Mouse (Mus musculus) heart, embryonic 14.5 days (tissue): ENCODE data around the gene Kirrel3. TPM values are rescaled to one million over a fixed set of nuclear protein-coding genes. Genes with fewer than 3 reads are reported as not detected.
A peak's percentile ranks its signal among the peaks of the same experiment; 100 is the strongest.

Experiments
- ATAC-seq: fragments of 200-750 bp; cut with Nextera tagmentation; 2 replicates; pipeline ENCODE4 v1.8.0; 2017; ENCODE audit warnings: low read depth, moderate TSS enrichment; ENCODE audit not compliant: insufficient number of reproducible peaks, insufficient read depth, low FRiP score
- H3K27ac ChIP-seq, 2 experiments: fragments of 200-500 bp in 1 of 2; fragments of 300-500 bp in 1 of 2; sonication (generic) in 1 of 2; replicated peaks in 1 of 2; 2 replicates each; pipeline ENCODE4 v1.5.1; 2012 to 2014; ENCODE audit warnings: low read depth in 2 of 2, low read length in 2 of 2, control low read depth in 1 of 2, mild to moderate bottlenecking in 1 of 2, mixed read lengths in 1 of 2; ENCODE audit not compliant: control insufficient read depth in 1 of 2, insufficient read depth in 1 of 2
- H3K27me3 ChIP-seq: fragments of 300-500 bp; sonication (generic); 2 replicates; pipeline ENCODE4 v1.6.1; 2014; ENCODE audit warnings: mild to moderate bottlenecking, low read length, control low read depth; ENCODE audit not compliant: control insufficient read depth, insufficient read depth
- H3K36me3 ChIP-seq: fragments of 300-500 bp; sonication (generic); 2 replicates; pipeline ENCODE4 v1.6.1; 2014; ENCODE audit warnings: mild to moderate bottlenecking, control low read depth, low read length, mixed read lengths; ENCODE audit not compliant: control insufficient read depth, insufficient read depth
- H3K4me1 ChIP-seq, 2 experiments: fragments of 200-500 bp in 1 of 2; fragments of 300-500 bp in 1 of 2; sonication (generic) in 1 of 2; 2 replicates each; pipeline ENCODE4 v1.6.1; 2012 to 2014; ENCODE audit warnings: low read length in 2 of 2, control low read depth in 1 of 2, mixed read lengths in 1 of 2; ENCODE audit not compliant: control insufficient read depth in 2 of 2, insufficient read depth in 2 of 2
- H3K4me2 ChIP-seq: fragments of 300-500 bp; sonication (generic); 2 replicates; pipeline ENCODE4 v1.6.1; 2014; ENCODE audit warnings: mild to moderate bottlenecking, low read length
- H3K4me3 ChIP-seq, 2 experiments: fragments of 200-500 bp in 1 of 2; fragments of 300-500 bp in 1 of 2; sonication (generic) in 1 of 2; 2 replicates each; pipeline ENCODE4 v1.5.1; 2012 to 2014; ENCODE audit warnings: low read length in 2 of 2, mild to moderate bottlenecking in 2 of 2, control low read depth in 1 of 2, low read depth in 1 of 2, moderate library complexity in 1 of 2; ENCODE audit not compliant: control insufficient read depth in 1 of 2, insufficient read depth in 1 of 2
- H3K9ac ChIP-seq: fragments of 300-500 bp; sonication (generic); 2 replicates; pipeline ENCODE4 v1.6.1; 2014; ENCODE audit warnings: mild to moderate bottlenecking, low read length
- H3K9me3 ChIP-seq: fragments of 300-500 bp; sonication (generic); 2 replicates; pipeline ENCODE4 v1.6.1; 2016; ENCODE audit warnings: low read length, control low read depth; ENCODE audit not compliant: control insufficient read depth
- WGBS: fragments of 180-500 bp; shearing (Covaris S2); extraction: QIAGEN DNeasy Blood & Tissue Kit; methylation state at CpG from one replicate; pipeline ENCODE4 v1.1.7; 2014; 5-methylcytosine and 5-hydroxymethylcytosine counted together
- polyA plus RNA-seq: library from polyadenylated mRNA; unstranded; fragments of >200 nt; fragmentation: Nextera tagmentation; extraction: Ambion mirVana; gene quantifications from 2 replicates; pipeline ENCODE4 v1.2.1, GENCODE M21; 2014

Kirrel3 gene
- polyA plus RNA-seq, 1 experiment from 2014 or later, result 1.0 TPM

DNA sequence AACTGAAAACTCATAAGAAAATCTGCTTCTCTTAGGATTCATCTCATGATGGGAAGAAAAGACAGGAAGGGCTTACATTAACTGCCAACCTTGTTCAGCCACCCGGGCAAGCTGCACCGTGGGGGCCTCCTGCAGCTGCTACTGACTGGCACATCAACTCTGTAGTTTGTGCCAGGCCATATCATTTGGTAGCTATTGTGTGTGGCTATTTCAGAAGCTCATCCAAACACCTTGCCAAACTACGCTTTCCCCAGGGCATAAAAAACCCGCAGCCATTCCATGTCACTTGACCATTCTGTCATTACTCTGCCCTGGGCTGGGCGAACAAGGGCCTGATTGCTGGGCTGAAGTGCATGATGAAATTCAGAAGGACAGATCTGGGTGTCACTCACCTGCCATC lies 453.9 kb downstream of the Kirrel3 start:
- no peaks in the 10 kb centered on the region for H3K9me3 ChIP-seq
- H3K27ac ChIP-seq, result no peak overlapping the region
- no peak for ATAC-seq
- H3K27me3 ChIP-seq, result no peaks in the 10 kb centered on the region
- H3K36me3 ChIP-seq, result no peaks in the 10 kb centered on the region
- H3K4me2 ChIP-seq, result no peak overlapping the region
- H3K9ac ChIP-seq, result no peak overlapping the region
- WGBS, result 85% methylated on average over 5 of the region's 5 CpGs
- H3K4me1 ChIP-seq, result no peaks in the 10 kb centered on the region
- H3K4me3 ChIP-seq, result no peak overlapping the region

DNA sequence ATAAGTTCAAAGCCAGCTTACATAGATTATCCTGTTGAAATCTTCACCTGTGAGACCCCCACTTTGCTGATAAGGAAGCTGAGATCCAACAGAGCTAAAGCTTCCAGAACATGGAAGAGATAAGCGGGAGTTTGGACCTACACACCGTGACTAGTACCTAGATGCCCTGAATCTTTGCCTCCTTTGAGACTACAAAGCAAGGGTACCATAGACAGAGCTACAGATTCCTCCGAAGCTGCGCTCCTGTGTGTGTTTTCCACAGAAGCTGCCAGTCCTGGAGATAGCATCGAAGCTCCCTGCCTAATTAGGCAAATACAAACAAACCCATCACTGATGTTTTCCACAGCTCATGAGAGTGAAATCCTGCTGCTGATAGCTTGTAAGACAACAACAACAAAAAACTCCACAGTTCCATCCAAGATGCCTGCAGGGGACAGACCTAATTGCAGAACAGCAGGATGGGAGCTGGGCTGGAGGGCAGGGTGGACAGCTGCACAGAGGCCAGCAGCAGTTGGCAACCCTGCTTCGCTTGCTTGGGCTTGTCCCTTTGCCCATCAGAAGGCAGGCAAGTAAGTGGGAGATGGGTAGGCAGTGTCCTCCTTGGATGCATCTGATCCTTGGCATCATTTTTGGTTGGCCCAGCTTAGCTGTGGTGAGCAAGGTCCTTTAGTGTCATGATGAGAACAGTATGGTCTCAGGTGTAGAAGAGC lies 456.6 kb downstream of the Kirrel3 start:
- H3K9ac ChIP-seq, result no peak overlapping the region
- no peaks in the 10 kb centered on the region for H3K9me3 ChIP-seq
- H3K27me3 ChIP-seq, result no peaks in the 10 kb centered on the region
- H3K4me2 ChIP-seq, result no peak overlapping the region
- H3K27ac ChIP-seq, result no peak overlapping the region
- ATAC-seq, result no peak
- H3K36me3 ChIP-seq, result no peaks in the 10 kb centered on the region
- 48% methylated on average over 6 of the region's 6 CpGs for whole genome bisulfite sequencing
- H3K4me3 ChIP-seq, result no peak overlapping the region
- H3K4me1 ChIP-seq, result no peaks in the 10 kb centered on the region

DNA sequence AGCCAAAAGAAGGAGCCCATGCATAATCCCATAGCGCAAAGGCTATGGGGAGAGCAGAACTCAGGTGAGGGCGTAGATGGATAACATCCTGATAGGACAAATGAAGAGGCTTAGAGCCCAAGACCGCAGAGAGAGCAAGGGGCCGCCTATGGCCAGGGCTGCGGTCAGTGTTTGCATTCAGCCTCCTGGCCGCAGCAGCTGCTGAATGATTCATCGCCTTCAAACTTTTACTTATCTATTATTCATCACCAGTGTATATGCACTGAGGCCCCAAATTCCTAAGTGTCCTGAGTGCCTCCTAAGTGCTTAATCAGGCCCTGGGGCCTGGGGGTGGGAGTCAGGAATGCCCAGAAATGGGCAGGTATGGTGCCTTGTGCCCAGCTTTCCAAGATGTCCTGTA lies 457.3 kb downstream of the Kirrel3 start:
- no peaks in the 10 kb centered on the region for H3K36me3 ChIP-seq
- H3K4me3 ChIP-seq, result no peak overlapping the region
- no peak overlapping the region for H3K9ac ChIP-seq
- no peaks in the 10 kb centered on the region for H3K9me3 ChIP-seq
- no peak for ATAC-seq
- H3K27ac ChIP-seq, result no peak overlapping the region
- 68% methylated on average over 7 of the region's 7 CpGs for WGBS
- H3K4me2 ChIP-seq, result no peak overlapping the region
- H3K4me1 ChIP-seq, result no peaks in the 10 kb centered on the region
- no peaks in the 10 kb centered on the region for H3K27me3 ChIP-seq

DNA sequence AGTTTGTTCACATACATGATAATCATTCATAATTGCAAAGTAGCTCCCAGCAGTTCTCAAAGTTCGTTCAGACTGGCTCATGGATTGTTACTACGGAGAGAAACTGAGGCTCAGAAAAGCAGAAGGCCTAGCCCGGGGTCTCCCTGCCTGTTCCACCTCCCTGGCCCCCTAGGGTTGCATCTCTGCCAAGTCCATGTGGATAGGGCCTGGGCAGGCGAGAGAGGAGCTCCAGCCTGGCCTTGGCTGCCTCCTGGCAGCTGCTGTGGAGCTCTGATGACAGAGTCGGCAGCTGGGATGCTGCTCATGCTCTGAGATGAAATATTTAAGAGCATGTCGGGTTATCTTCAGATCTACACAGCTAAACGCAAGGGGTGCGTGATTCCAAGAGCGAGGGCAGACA lies 459.6 kb downstream of the Kirrel3 start:
- Histone ChIP-seq H3K4me2 (no peak overlapping the region), H3K4me1 (no peaks in the 10 kb centered on the region), H3K9me3 (no peaks in the 10 kb centered on the region), H3K9ac (no peak overlapping the region), H3K4me3 (no peak overlapping the region), H3K36me3 (no peaks in the 10 kb centered on the region), H3K27me3 (no peaks in the 10 kb centered on the region), H3K27ac (no peak overlapping the region)
- 67% methylated on average over 9 of the region's 9 CpGs for WGBS
- no peak for ATAC-seq

DNA sequence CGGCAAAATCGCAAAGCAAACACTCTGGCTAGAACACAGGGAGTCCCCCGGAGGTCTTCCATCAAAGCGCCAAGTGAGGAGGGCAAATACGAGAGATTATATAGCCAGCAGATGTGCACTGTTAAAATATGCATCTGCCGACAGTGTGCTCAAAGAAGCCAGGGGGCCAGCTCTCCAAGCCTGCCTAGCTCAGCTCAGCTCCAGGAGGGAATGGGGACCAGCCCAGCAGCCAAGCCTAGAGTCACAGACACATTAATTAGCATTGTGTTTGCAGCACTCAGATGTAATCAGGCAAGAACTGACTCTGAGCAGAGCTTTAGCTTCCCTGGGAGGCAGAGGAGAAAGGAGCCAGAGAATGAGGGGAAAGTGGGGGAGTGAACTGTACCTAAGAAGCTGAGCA lies 461.6 kb downstream of the Kirrel3 start:
- Histone ChIP-seq H3K9me3 (no peaks in the 10 kb centered on the region), H3K4me2 (no peak overlapping the region), H3K4me1 (no peaks in the 10 kb centered on the region), H3K27me3 (no peaks in the 10 kb centered on the region), H3K36me3 (no peaks in the 10 kb centered on the region), H3K4me3 (no peak overlapping the region), H3K9ac (no peak overlapping the region), H3K27ac (no peak overlapping the region)
- WGBS, result 33% methylated on average over 6 of the region's 6 CpGs
- ATAC-seq, result no peak

DNA sequence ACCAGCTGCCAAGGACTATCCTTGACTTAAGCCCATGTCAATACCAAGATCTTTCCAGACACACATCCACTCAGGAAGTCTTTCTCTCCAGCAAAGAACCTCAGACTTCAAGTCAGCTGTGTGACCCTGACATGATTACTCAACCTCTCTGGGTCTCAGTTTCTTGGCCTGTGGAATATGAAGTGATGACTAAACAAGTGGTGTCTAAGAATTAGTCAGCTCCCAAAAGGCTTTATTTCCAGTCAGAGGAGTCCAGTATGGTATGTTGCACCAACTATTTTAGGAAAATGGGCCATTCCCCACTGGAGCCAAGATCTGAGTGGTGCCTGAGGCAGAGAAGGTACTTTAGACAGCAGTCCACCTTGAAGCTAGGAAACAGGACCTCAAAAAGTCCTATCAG lies 462.0 kb downstream of the Kirrel3 start:
- H3K9ac ChIP-seq, result no peak overlapping the region
- H3K4me3 ChIP-seq, result no peak overlapping the region
- H3K9me3 ChIP-seq, result no peaks in the 10 kb centered on the region
- H3K4me2 ChIP-seq, result no peak overlapping the region
- H3K27me3 ChIP-seq, result no peaks in the 10 kb centered on the region
- H3K36me3 ChIP-seq, result no peaks in the 10 kb centered on the region
- no peak overlapping the region for H3K27ac ChIP-seq
- no peaks in the 10 kb centered on the region for H3K4me1 ChIP-seq
- no peak for ATAC-seq

DNA sequence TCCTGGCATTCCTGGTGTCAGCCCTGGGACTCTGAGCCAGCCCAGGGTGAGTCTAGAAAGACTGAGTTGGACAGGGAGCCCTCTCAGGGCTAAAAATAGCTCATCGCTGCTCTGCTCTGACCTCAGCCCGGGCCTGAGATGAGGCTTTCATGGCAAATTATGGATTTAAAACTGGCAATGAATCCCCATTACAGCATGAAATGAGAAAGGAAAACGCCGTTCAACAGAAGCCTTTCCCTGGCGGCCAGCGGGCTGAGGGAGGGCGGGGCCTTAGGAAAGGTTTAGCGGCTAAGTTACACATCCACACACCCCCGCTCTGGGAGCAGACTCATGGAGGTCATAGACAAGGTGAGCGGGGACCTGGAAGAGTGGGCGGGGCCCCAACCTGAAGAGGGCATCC lies 467.7 kb downstream of the Kirrel3 start:
- H3K4me3 ChIP-seq, result no peak overlapping the region
- peak overlapping the region; percentile 45 for H3K4me2 ChIP-seq
- WGBS, result 24% methylated on average over 11 of the region's 11 CpGs
- no peaks in the 10 kb centered on the region for H3K27me3 ChIP-seq
- no peaks in the 10 kb centered on the region for H3K9me3 ChIP-seq
- peaks cover 6 to 13% of the 10 kb centered on the region in 2 experiments for H3K4me1 ChIP-seq
- peak; percentile 68 for ATAC-seq
- no peaks in the 10 kb centered on the region for H3K36me3 ChIP-seq
- H3K9ac ChIP-seq, result no peak overlapping the region
- peak overlapping the region; percentile 77 to 82 for H3K27ac ChIP-seq

DNA sequence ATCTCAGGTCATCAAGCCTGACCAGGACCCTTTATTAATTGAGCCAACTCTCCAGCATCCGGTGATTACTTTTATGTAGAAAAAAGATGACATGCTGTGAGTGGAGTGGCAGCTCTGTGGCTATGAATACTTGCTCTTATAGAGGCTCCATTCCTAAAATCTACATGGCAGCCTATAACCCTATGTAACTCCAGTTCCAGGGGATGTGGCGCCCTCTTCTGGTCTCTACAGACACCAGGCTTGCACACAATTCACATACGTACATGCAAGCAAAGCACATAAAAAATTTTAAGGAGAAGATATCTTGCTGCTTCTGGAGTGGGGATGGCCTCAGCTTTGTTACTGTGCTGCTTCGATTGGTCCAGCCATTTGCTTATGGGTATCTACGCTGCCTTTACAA lies 468.5 kb downstream of the Kirrel3 start:
- H3K4me2 ChIP-seq, result no peak overlapping the region
- no peak overlapping the region; a peak in 1 of 4 replicates for H3K27ac ChIP-seq
- no peaks in the 10 kb centered on the region for H3K9me3 ChIP-seq
- peaks cover 6 to 13% of the 10 kb centered on the region in 2 experiments for H3K4me1 ChIP-seq
- H3K27me3 ChIP-seq, result no peaks in the 10 kb centered on the region
- no peak overlapping the region for H3K9ac ChIP-seq
- no peaks in the 10 kb centered on the region for H3K36me3 ChIP-seq
- no peak overlapping the region for H3K4me3 ChIP-seq
- ATAC-seq, result no peak
- 63% methylated on average over 5 of the region's 5 CpGs for WGBS
